Mouse (Mus musculus): ENCODE results near the gene Armh1.

The Armh1 gene

GRCm38 (mm10) chr4:117251801-117252316 is at the start of gene Armh1, which contains the start of gene Tmem53:
TSS of gene Armh1 (minus strand) at chr4:117252125.
TSS of gene Tmem53 (plus strand) at chr4:117251951.
- DNase-seq: peak; percentile 96

GRCm38 (mm10) chr4:117299921-117300320 is 48.0 kb upstream of the Armh1 start:
- DNase-seq: no peak

- DNase-seq: no peak
Measured at GRCm38 (mm10) chr4:117297819-117298218, 45.9 kb upstream of the Armh1 start.

GRCm38 (mm10) chr4:117296849-117297593 is 45.1 kb upstream of the Armh1 start:
- no peak for DNase-seq

GRCm38 (mm10) chr4:117291696-117292095 is 39.8 kb upstream of the Armh1 start:
- DNase-seq: no peak

- peak; percentile 88 for DNase-seq
Measured at GRCm38 (mm10) chr4:117288927-117289801, 37.2 kb upstream of the Armh1 start.

GRCm38 (mm10) chr4:117288277-117288926 is 36.5 kb upstream of the Armh1 start:
- DNase-seq: no peak

- DNase-seq: no peak
Measured at GRCm38 (mm10) chr4:117284363-117284762, 32.4 kb upstream of the Armh1 start.

- DNase-seq: no peak
Measured at GRCm38 (mm10) chr4:117283271-117284191, 31.6 kb upstream of the Armh1 start.

GRCm38 (mm10) chr4:117281090-117281845 is 29.3 kb upstream of the Armh1 start:
- no peak for DNase-seq

- no peak for DNase-seq
Measured at GRCm38 (mm10) chr4:117280397-117280930, 28.5 kb upstream of the Armh1 start.

GRCm38 (mm10) chr4:117279253-117279642 is 27.3 kb upstream of the Armh1 start:
- no peak for DNase-seq

GRCm38 (mm10) chr4:117278381-117279252 is 26.7 kb upstream of the Armh1 start:
- no peak for DNase-seq

GRCm38 (mm10) chr4:117277687-117278086 is 25.8 kb upstream of the Armh1 start:
- no peak for DNase-seq

GRCm38 (mm10) chr4:117277021-117277420 is 25.1 kb upstream of the Armh1 start:
- DNase-seq: no peak

- peak; percentile 48 for DNase-seq
Measured at GRCm38 (mm10) chr4:117276281-117276711, 24.4 kb upstream of the Armh1 start.

- no peak for DNase-seq
Measured at GRCm38 (mm10) chr4:117274720-117275119, 22.8 kb upstream of the Armh1 start.

GRCm38 (mm10) chr4:117272459-117272858 is 20.5 kb upstream of the Armh1 start:
- DNase-seq: peak; percentile 41

- peak; percentile 82 for DNase-seq
Measured at GRCm38 (mm10) chr4:117270278-117270677, 18.4 kb upstream of the Armh1 start.

Data from kidney, postnatal 14 days (tissue).